Mouse (Mus musculus): ENCODE measurements around the gene Ccdc121. TPM values are rescaled to one million over a fixed set of nuclear protein-coding genes. Genes with fewer than 3 reads are reported as not detected.

Gene Ccdc121
- polyA plus RNA-seq (2016; fragmentation: Nextera tagmentation; extraction: Ambion mirVana) = 0.09 TPM in 1 of 2 replicates, not detected in the other

GRCm38 (mm10) chr1:181511307-181511706 is at the start of gene Ccdc121:
Gene Ccdc121 (minus strand): TSS chr1:181511451.
- H3K27ac ChIP-seq (replicated peaks) = no peak within 1 kb of the TSS
- H3K36me3 ChIP-seq = no peaks in the 10 kb centered on the region
- WGBS = 52% methylated on average over 4 of the region's 4 CpGs
- no peaks in the 10 kb centered on the region for H3K27me3 ChIP-seq (ENCODE audit: low read depth, poor library complexity, severe bottlenecking)
- DNase-seq (ENCODE audit: low spot score) = no peak
- no peaks in the 10 kb centered on the region for H3K4me1 ChIP-seq
- no peak within 1 kb of the TSS for H3K4me3 ChIP-seq
- H3K9me3 ChIP-seq (replicated peaks) = no peaks in the 10 kb centered on the region

- Histone ChIP-seq H3K36me3 (no peaks in the 10 kb centered on the region), H3K4me1 (peaks cover 14% of the 10 kb centered on the region), H3K27me3 (ENCODE audit: low read depth, poor library complexity, severe bottlenecking) (no peaks in the 10 kb centered on the region), H3K9me3 (replicated peaks) (no peaks in the 10 kb centered on the region), H3K27ac (replicated peaks) (no peak overlapping the region), H3K4me3 (no peak overlapping the region)
- no peak for DNase-seq (ENCODE audit: low spot score)
- 88% methylated on average over 6 of the region's 6 CpGs for WGBS
Observed at GRCm38 (mm10) chr1:181560325-181560724, 49.1 kb upstream of the Ccdc121 start.

DNA sequence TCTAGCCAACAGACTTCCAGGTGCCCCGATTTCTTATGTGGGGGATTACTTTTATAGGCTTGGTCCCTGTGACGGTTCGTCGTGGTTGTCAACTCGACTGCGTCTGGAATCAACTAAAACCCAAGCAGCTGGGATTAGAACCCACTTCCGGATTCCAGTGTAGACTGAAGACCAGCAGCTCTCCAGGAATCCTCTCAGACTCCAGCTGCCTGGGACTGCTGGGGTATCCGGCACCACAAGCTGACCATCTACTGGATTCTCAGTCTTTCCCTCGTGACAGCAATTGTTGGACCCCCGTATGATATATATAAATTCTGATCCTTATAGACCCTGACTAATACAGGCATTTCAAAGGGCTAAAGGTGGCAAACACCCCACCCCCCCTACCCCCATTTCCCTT is 48.4 kb upstream of the Ccdc121 start:
- WGBS = 73% methylated on average over 10 of the region's 10 CpGs
- Histone ChIP-seq H3K9me3 (replicated peaks) (no peaks in the 10 kb centered on the region), H3K4me3 (no peak overlapping the region), H3K27ac (replicated peaks) (no peak overlapping the region), H3K36me3 (no peaks in the 10 kb centered on the region), H3K4me1 (peaks cover 14% of the 10 kb centered on the region), H3K27me3 (ENCODE audit: low read depth, poor library complexity, severe bottlenecking) (no peaks in the 10 kb centered on the region)
- DNase-seq (ENCODE audit: low spot score) = no peak

GRCm38 (mm10) chr1:181555475-181555874 is 44.2 kb upstream of the Ccdc121 start:
- H3K4me1 ChIP-seq = peaks cover 12% of the 10 kb centered on the region
- H3K27ac ChIP-seq (replicated peaks) = no peak overlapping the region
- no peaks in the 10 kb centered on the region for H3K27me3 ChIP-seq (ENCODE audit: low read depth, poor library complexity, severe bottlenecking)
- no peak for DNase-seq (ENCODE audit: low spot score)
- no peak overlapping the region for H3K4me3 ChIP-seq
- H3K36me3 ChIP-seq = no peaks in the 10 kb centered on the region
- no peaks in the 10 kb centered on the region for H3K9me3 ChIP-seq (replicated peaks)
- WGBS = 94% methylated on average over 5 of the region's 5 CpGs

DNA sequence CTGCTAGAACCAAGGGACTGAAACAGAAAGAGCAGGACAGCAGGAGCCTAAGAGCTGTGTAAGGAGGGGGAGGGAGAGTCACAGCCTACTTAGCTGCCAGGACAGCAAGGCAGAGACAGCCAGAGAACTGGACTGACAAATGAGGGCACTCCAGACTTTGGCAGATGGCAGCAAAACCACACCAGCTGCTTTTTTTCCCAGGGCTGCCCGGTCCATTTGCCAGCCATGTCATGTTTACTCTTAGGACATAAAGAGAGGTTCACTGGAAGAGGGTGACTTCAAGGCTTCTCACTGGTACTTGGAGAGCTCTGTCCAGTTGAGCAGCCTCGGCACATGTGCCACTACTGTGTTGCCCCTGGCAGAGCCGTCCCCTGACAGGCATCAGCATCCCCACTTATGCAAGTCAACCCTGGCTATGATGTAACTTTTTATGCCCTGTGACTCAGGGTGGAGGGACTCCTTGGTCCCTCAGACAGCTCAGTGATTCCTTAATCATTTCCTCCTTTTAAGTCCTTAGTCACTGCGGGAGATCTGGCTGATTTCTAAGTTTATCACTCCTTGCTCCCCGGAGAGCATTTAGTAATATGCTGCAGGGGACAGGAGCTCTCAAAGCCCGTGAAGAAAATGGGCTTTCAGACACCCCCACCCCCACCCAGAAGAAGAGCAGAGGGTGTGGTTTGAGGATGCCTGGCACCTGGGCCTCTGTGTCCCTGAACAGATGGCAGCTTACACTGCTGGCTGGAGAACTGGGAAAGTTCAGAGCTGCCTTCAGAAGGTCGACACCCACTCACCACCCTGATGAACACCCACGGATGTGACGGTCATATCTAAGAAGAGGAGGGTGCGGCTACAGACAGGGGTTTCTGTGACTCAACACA is 41.5 kb upstream of the Ccdc121 start:
- H3K4me1 ChIP-seq = peaks cover 12% of the 10 kb centered on the region
- no peak overlapping the region for H3K4me3 ChIP-seq
- no peaks in the 10 kb centered on the region for H3K27me3 ChIP-seq (ENCODE audit: low read depth, poor library complexity, severe bottlenecking)
- 52% methylated on average over 10 of the region's 10 CpGs for WGBS
- H3K27ac ChIP-seq (replicated peaks) = peak overlapping the region; percentile 38; the same call in 1 of the 2 replicates
- no peaks in the 10 kb centered on the region for H3K9me3 ChIP-seq (replicated peaks)
- no peak for DNase-seq (ENCODE audit: low spot score)
- no peaks in the 10 kb centered on the region for H3K36me3 ChIP-seq

DNA sequence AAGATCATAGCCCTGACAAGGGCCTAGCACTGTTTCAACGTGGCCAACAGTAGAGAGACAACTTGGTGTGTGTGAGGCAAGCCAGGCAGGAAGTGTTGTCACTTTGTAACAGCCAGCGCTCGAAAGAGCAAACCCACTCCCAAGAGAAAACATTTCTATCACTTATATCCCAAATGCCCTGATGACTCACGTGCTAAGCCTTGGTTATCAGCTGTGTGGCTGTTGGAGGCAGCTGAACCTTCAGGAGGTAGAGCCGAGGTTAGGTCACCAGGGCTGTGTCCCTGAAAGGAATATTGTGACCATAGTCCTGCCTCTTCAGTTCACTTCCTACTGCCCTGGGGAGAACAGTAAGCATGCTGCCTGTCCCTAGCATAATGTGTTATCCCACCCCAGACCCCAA is 39.6 kb upstream of the Ccdc121 start:
- Histone ChIP-seq H3K9me3 (replicated peaks) (no peaks in the 10 kb centered on the region), H3K27ac (replicated peaks) (no peak overlapping the region), H3K27me3 (ENCODE audit: low read depth, poor library complexity, severe bottlenecking) (no peaks in the 10 kb centered on the region), H3K4me3 (no peak overlapping the region), H3K4me1 (peaks cover 12% of the 10 kb centered on the region), H3K36me3 (no peaks in the 10 kb centered on the region)
- 70% methylated on average over 5 of the region's 5 CpGs for WGBS
- no peak for DNase-seq (ENCODE audit: low spot score)

- peaks cover 12% of the 10 kb centered on the region for H3K4me1 ChIP-seq
- DNase-seq (ENCODE audit: low spot score) = no peak
- WGBS = 92% methylated on average over 8 of the region's 8 CpGs
Observed at GRCm38 (mm10) chr1:181549987-181550386, 38.7 kb upstream of the Ccdc121 start.

DNA sequence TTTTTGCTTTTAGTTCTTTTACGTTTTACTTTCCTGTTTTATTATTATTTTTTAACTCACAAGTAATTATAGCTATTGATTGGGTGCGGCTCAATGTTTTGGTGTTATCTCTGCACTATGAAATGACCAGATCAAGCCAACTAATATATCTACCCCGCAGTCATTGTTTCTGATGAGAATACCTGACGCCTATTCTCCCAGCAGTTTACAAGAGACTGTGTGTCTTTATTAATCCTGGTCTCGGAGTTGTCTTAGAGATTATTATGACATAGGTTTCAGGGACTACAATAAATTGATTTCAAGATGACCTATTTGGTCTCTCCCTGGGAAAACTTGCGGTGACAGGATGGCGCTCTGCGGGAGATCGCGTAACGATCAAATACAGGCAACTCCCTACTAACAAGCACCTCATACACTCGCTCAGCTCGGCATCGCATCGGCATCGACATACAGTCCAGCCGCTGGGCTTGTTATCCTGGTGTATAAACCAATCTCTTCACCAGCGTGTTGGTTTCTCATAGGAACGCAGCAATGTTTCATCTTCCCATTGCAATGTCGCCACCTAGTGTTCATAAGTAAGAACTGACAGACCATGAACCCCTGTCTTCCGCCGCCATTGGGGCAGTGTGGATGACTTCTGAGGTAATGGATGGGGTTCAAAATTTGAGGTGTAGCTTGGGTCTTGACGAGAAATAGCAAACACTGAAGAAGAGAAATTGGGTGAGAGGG is 34.0 kb upstream of the Ccdc121 start:
- 32% methylated on average over 23 of the region's 23 CpGs for WGBS
- no peak overlapping the region for H3K27ac ChIP-seq (replicated peaks)
- 0 out of 2 replicates have a peak overlapping the region, but pooled peaks have one; percentile 9 for H3K4me3 ChIP-seq
- peaks cover 7% of the 10 kb centered on the region; the same call in 1 of the 2 replicates for H3K27me3 ChIP-seq (ENCODE audit: low read depth, poor library complexity, severe bottlenecking)
- no peaks in the 10 kb centered on the region for H3K9me3 ChIP-seq (replicated peaks)
- peak; percentile 54 for DNase-seq (ENCODE audit: low spot score)
- no peaks in the 10 kb centered on the region for H3K4me1 ChIP-seq
- no peaks in the 10 kb centered on the region for H3K36me3 ChIP-seq

More at GRCm38 (mm10) chr1:181549987-181550386, 38.7 kb upstream of the Ccdc121 start:
- no peaks in the 10 kb centered on the region for H3K27me3 ChIP-seq (ENCODE audit: low read depth, poor library complexity, severe bottlenecking)
- H3K36me3 ChIP-seq = no peaks in the 10 kb centered on the region
- H3K4me3 ChIP-seq = no peak overlapping the region
- no peaks in the 10 kb centered on the region for H3K9me3 ChIP-seq (replicated peaks)
- no peak overlapping the region for H3K27ac ChIP-seq (replicated peaks)

DNA sequence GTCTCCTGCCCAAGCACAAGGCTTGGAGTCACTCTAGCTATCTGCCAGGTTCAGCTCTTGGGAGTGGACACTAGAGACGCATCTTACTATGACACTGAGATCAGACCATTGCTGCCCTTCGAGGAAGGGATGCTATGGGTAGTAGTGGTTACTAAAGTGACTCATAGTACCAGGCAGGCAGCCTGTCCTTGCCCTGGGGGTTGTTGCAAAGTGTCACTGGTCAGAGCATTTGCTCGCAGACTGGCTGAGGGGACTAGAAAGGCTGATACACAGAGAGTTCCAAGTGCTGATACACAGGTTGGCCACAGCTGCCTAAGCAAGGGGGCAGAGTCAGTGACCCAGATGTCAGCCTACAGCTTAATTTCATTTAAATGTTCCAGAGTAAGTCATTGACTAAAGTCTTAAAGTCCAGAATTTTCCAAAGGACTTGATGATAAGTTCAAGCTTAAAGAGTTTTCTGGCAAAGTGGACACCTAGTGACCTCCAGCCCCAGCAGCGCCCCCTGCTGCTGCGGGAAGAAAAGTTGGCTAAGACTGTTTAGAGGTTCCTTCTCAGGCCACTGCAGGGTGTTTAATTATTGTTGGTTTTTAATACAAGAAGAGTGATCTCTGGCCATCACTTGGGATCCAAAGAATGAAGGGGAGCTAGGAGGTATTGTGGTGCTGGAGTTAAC is 32.6 kb upstream of the Ccdc121 start:
- H3K27me3 ChIP-seq (ENCODE audit: low read depth, poor library complexity, severe bottlenecking) = peaks cover 7% of the 10 kb centered on the region; the same call in 1 of the 2 replicates
- DNase-seq (ENCODE audit: low spot score) = no peak
- 78% methylated on average over 5 of the region's 5 CpGs for WGBS
- no peaks in the 10 kb centered on the region for H3K4me1 ChIP-seq
- no peak overlapping the region for H3K4me3 ChIP-seq
- H3K9me3 ChIP-seq (replicated peaks) = no peaks in the 10 kb centered on the region
- no peak overlapping the region for H3K27ac ChIP-seq (replicated peaks)
- no peaks in the 10 kb centered on the region for H3K36me3 ChIP-seq

DNA sequence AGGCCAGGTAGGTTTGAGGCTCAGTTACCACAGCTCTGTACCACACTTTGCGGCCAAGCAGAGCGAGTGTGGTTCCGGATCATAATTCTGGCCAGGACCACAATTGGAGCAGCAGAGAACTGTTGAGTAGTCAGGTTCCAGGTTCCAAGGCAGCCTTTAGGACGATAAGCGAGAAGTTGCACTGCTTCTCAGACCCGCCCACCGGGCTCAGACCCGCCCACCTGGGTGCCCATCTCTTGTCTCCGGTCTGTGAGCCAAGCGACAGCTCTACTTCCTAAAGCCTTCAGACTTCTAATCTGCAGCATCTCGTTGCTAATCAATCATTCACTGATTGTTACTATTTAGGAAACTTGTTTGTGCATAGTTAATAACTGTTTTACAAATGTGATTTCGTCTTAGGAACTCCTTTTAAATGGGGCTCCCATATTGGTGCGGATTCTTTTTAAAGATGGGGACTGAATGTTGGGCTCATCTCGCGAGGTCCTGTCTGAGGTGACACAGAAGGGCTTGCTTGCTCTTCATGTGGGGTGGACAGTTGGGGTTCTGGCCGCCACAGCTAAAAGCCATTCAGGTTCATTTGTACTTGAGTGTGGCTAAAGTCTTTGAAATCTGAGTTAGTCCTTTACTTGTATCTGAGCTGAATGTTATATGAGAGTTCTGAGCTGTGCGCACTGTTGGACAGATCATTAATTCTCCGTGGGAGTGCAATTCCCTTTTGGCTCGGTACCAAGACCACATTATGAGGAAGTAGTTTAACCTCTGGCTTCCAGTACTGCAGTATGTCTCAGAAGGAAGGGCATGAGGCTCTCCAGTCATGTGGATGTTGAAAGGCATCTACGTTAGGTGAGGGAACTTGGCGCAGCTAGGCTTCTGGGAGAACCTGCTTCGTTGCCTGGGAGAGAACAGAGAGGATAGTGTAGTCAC is 28.9 kb upstream of the Ccdc121 start:
- Histone ChIP-seq H3K27ac (replicated peaks) (no peak overlapping the region), H3K4me1 (no peaks in the 10 kb centered on the region), H3K4me3 (no peak overlapping the region), H3K27me3 (ENCODE audit: low read depth, poor library complexity, severe bottlenecking) (peaks cover 7% of the 10 kb centered on the region; the same call in 1 of the 2 replicates), H3K36me3 (no peaks in the 10 kb centered on the region), H3K9me3 (replicated peaks) (no peaks in the 10 kb centered on the region)
- DNase-seq (ENCODE audit: low spot score) = no peak
- WGBS = 82% methylated on average over 22 of the region's 22 CpGs

- H3K4me3 ChIP-seq = no peak overlapping the region
- no peaks in the 10 kb centered on the region for H3K9me3 ChIP-seq (replicated peaks)
- H3K27me3 ChIP-seq (ENCODE audit: low read depth, poor library complexity, severe bottlenecking) = no peaks in the 10 kb centered on the region
- 94% methylated on average over 9 of the region's 9 CpGs for WGBS
- H3K27ac ChIP-seq (replicated peaks) = no peak overlapping the region
- H3K4me1 ChIP-seq = no peaks in the 10 kb centered on the region
- H3K36me3 ChIP-seq = no peaks in the 10 kb centered on the region
- no peak for DNase-seq (ENCODE audit: low spot score)
Observed at GRCm38 (mm10) chr1:181537627-181538525, 26.6 kb upstream of the Ccdc121 start.
